Mouse (Mus musculus): ENCODE measurements around the gene Neil3. TPM values are rescaled to one million over a fixed set of nuclear protein-coding genes. Genes with fewer than 3 reads are reported as not detected.
"Not testable (repeated sequence)": the region's sequence is repeated elsewhere in the genome, so short reads cannot be mapped to it uniquely, and the experiment has no call there.

The Neil3 gene
- polyA plus RNA-seq, 1 experiment = 0.27 TPM

GRCm38 (mm10) chr8:53566223-53566622, 72.6 kb downstream of the Neil3 start:
- TF ChIP-seq POLR2A (IDR thresholded peaks at IDR 0.05; ENCODE audit: extremely low read depth, insufficient read depth, low read length) (no peak), CTCF (IDR thresholded peaks at IDR 0.05; ENCODE audit: extremely low read depth, insufficient read depth, low read length) (no peak)
- Histone ChIP-seq H3K27ac (ENCODE audit: insufficient read depth, low read length) (no peak overlapping the region), H3K4me1 (ENCODE audit: control insufficient read depth, insufficient read depth, low read length) (no peaks in the 10 kb centered on the region)

GRCm38 (mm10) chr8:53562441-53563040, 76.3 kb downstream of the Neil3 start:
- Histone ChIP-seq H3K4me3 (ENCODE audit: insufficient read depth, low read length) (no peak overlapping the region), H3K27ac (ENCODE audit: insufficient read depth, low read length) (no peak overlapping the region), H3K4me1 (ENCODE audit: control insufficient read depth, insufficient read depth, low read length) (no peaks in the 10 kb centered on the region)
- TF ChIP-seq POLR2A (IDR thresholded peaks at IDR 0.05; ENCODE audit: extremely low read depth, insufficient read depth, low read length) (no peak), CTCF (IDR thresholded peaks at IDR 0.05; ENCODE audit: extremely low read depth, insufficient read depth, low read length) (no peak)

More at GRCm38 (mm10) chr8:53566223-53566622, 72.6 kb downstream of the Neil3 start:
- no peak overlapping the region for H3K4me3 ChIP-seq (ENCODE audit: insufficient read depth, low read length)

DNA sequence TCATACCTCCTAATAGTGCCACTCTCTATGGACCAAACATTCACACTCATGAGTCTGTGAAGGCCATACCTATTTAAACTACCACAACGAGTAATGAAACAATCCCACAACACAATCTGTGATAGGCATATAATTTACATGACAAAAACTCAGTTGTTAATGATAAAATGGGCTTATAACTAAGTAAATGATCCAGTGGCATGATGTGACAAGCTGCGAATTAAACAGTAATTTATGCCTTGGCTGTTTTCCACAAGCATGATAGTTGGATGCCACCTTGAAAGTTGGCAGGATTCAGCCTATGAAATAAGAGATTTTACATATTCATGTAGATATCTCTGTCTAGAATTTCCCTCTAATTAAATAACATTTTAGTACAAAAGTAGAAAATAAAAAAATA, 99.3 kb downstream of the Neil3 start:
- no peaks in the 10 kb centered on the region for H3K4me1 ChIP-seq (ENCODE audit: control insufficient read depth, insufficient read depth, low read length)
- H3K4me3 ChIP-seq (ENCODE audit: insufficient read depth, low read length) = no peak overlapping the region
- TF ChIP-seq POLR2A (IDR thresholded peaks at IDR 0.05; ENCODE audit: extremely low read depth, insufficient read depth, low read length) (no peak), CTCF (IDR thresholded peaks at IDR 0.05; ENCODE audit: extremely low read depth, insufficient read depth, low read length) (no peak)
- H3K27ac ChIP-seq (ENCODE audit: insufficient read depth, low read length) = no peak overlapping the region

- H3K4me1 ChIP-seq (ENCODE audit: control insufficient read depth, insufficient read depth, low read length); H3K27ac ChIP-seq (ENCODE audit: insufficient read depth, low read length); H3K4me3 ChIP-seq (ENCODE audit: insufficient read depth, low read length): not testable (repeated sequence)
These were observed 100.8 kb downstream of the Neil3 start for GRCm38 (mm10) chr8:53538049-53538448.

Other genes starting within 250 kb of the Neil3 start
- gene Aga, start 127.3 kb downstream of the Neil3 start, polyA plus RNA-seq (2012; rRNA removed) = 5.9 and 7.1 TPM in 2 replicates

All from cortical plate, adult 2 months (tissue).